Mouse (Mus musculus) C2C12 (cell line): Measurements from ENCODE around the gene 2310057M21Rik.

Source experiments
- CEBPB ChIP-seq: IDR thresholded peaks from one replicate; pipeline ENCODE4 v1.6.1; 2011; ENCODE audit warnings: low read depth, mild to moderate bottlenecking, control low read depth, moderate library complexity
- CTCF ChIP-seq: IDR thresholded peaks from one replicate; pipeline ENCODE4 v1.5.1; 2011; ENCODE audit not compliant: control insufficient read depth, insufficient read depth, insufficient read length
- FOSL1 ChIP-seq: IDR thresholded peaks from one replicate; pipeline ENCODE4 v1.8.0; 2011; ENCODE audit warnings: mild to moderate bottlenecking, low read length; ENCODE audit not compliant: poor library complexity, insufficient read depth, severe bottlenecking
- MAX ChIP-seq: IDR thresholded peaks from one replicate; pipeline ENCODE4 v1.6.1; 2011; ENCODE audit warnings: mild to moderate bottlenecking, control low read depth
- MYOD1 ChIP-seq: IDR thresholded peaks from one replicate; pipeline ENCODE4 v1.6.1; 2011; ENCODE audit warnings: low read depth; ENCODE audit not compliant: control insufficient read depth, insufficient read length
- MYOG ChIP-seq: IDR thresholded peaks from one replicate; pipeline ENCODE4 v1.6.1; 2011; ENCODE audit not compliant: control insufficient read depth, insufficient read length; ENCODE audit errors: extremely low read depth
- USF1 ChIP-seq: IDR thresholded peaks from one replicate; pipeline ENCODE4 v1.6.1; 2011; ENCODE audit warnings: low read depth, mild to moderate bottlenecking, control low read depth, moderate library complexity

DNA sequence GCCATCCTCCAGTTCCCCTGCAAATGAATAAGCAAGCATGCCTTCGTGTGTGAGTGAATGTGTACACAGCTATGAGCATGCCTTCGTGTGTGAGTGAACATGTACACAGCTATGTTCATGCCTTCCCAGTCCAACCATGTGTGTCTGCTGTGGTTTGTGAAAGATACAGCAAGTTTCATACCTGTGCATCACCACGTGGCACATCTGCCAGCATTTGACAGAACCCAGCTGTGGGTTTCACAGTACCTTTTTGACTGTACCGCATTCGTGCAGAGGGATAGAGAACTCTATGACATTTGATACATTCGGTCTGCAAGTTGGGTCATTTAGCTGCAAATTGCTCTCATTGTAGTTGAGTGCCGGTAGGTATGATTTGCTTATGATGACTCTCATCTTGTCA, 48.1 kb downstream of the 2310057M21Rik start:
- TF ChIP-seq CTCF (no peak), MYOG (no peak), CEBPB (no peak), MAX (no peak), FOSL1 (no peak), USF1 (no peak), MYOD1 (no peak)
